Mouse (Mus musculus) kidney, postnatal 36 days (tissue): ENCODE measurements at regions not wholly inside any gene's neighbourhood (a gene's known extent, or its start where the extent isn't known, plus 50 kb on each side); places are given as distances from the start of the nearest gene placed in this dataset.
"Not testable (repeated sequence)": the region's sequence is repeated elsewhere in the genome, so short reads cannot be mapped to it uniquely, and the experiment has no call there.

Experiments
- DNase-seq, 2 experiments: peaks; one replicate each; pipeline ENCODE4 v3.0.0; 2021 to 2022; ENCODE audit warnings: mixed read lengths in 2 of 2

DNA sequence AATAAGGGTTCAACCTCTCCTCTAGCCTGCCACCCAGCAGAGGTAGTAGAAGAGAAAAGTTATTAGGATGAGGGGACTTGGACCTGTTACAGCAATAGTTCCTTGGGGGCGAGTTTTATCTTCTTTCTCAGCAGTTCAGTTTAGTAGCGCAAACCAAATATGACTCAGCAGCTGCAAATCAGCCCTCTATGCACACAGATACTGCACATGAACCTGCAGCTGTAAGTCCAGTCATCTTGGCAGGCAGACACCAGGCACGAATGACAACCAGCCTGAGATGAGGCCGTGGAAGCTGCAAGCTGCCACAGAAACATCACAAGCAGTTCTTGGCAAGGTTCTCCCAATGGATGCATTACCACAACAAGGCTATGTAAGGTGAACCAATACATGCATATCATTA lies 327.0 kb upstream of the Akr1e1 start:
- no peak for DNase-seq

GRCm38 (mm10) chr13:4939849-4940248 lies 330.9 kb upstream of the Akr1e1 start:
- no peak for DNase-seq

GRCm38 (mm10) chr13:4942490-4942889 lies 333.5 kb upstream of the Akr1e1 start:
- peak; percentile 30 to 33 for DNase-seq

DNA sequence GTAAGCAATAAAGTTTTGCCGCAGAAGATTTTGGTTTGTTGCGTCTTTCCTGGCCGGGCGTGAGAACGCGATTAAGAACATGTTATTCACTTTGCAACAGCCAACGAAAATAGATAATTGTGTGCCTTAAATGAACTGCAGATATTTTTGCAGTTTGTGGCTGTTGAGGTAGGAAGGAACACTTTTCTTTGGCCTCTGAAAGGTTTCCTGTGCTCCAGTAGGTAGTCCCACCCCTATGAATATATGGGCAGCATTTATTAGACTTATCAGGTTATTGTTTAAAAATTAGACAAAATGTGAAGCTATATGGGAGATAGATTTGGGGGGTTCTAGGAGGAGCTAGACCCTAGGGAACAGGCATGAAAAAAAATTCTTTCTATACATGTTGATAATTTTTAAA lies 334.1 kb upstream of the Akr1e1 start:
- DNase-seq: no peak

DNA sequence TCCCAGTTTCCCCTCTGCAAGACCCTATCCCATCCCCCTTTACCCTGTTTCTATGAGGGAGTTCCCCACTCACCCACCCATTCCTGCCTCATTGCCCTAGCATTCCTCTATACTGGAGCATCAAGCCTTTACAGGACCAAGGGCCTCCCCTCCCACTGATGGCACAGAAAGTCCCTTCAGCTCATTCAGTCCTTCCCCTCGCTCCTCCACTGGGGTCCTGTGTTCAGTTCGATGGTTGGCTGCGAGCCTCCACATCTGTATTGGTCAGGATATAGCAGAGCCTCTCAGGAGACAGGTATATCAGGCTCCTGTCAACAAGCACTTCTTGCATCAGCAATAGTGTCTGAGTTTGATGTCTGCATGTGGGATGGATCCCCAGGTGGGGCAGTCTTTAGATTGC lies 346.4 kb upstream of the Akr1e1 start:
- DNase-seq: no peak

GRCm38 (mm10) chr13:4964824-4965223 lies 355.9 kb upstream of the Akr1e1 start:
- DNase-seq: no peak

GRCm38 (mm10) chr13:4970081-4970892 lies 361.3 kb upstream of the Akr1e1 start:
- no peak for DNase-seq

DNA sequence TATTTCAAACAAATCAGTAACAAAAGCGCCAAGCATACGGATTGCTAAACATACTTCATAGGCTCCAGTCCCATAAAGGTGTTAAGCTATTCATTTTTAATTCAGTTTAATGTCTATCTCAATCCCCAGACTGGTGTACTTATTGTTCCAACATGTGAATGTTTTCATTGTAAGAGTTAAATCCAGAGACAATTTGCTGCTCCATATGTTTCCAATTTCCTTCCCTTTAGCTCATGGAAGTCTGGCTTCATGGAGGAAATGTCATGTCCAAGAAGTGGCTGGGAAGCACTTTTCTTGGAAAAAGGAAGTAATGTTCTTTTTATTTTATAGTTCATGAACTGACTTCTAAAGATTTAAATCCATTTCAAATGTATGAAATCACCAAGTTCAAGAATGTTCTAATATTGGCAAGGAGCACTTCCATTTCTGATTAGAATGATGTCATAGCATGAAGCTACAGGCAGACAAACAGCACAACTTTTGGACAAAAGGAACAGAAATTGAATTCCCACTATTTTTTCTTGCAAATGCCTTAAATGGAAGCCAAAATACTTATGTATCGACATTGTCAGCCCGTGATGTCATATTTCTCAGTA lies 362.6 kb upstream of the Akr1e1 start:
- no peak for DNase-seq

- no peak for DNase-seq
Measured at GRCm38 (mm10) chr13:4992876-4993275, 383.9 kb upstream of the Akr1e1 start.

GRCm38 (mm10) chr13:5008296-5008695 lies 399.3 kb upstream of the Akr1e1 start:
- no peak for DNase-seq

GRCm38 (mm10) chr13:5022439-5022838 lies 413.5 kb upstream of the Akr1e1 start:
- no peak for DNase-seq

DNA sequence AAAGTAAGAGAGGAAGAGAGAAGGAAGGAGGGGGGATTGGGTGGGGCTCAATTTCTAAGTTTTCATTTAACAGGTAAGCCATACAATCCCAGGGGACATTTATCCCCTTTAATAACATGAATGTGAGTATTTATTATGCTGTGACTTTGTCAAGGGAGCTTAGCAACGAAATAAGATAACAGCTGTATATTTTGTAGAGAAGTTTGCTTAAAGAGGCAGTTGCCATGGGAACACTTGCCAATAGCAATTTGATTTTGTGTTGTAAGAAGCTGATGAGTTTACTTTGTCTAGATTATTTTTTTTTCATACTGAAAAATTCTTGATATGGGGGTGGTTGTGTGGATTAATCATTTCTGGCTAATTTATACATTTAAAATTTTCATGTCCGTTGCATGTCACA lies 450.9 kb upstream of the Akr1e1 start:
- no peak for DNase-seq

DNA sequence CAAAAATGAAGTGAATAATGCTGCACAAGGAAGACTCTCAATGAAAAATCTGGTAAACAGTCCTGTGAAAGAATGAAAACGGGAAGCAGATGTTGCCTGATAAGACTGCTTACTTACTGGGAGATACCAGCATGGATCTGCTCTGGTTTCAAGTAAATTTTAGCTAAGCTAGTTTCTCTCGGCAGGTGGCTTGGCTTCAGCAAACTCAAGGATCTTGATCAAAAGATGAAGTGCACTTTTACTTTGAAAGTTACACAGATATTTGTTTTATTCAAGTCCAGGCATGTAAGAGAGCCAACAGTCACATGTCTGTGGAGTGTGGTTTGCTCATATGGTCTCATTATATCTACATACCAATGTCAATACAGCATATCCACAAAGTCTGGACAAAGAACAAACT lies 451.5 kb upstream of the Akr1e1 start:
- DNase-seq: no peak

DNA sequence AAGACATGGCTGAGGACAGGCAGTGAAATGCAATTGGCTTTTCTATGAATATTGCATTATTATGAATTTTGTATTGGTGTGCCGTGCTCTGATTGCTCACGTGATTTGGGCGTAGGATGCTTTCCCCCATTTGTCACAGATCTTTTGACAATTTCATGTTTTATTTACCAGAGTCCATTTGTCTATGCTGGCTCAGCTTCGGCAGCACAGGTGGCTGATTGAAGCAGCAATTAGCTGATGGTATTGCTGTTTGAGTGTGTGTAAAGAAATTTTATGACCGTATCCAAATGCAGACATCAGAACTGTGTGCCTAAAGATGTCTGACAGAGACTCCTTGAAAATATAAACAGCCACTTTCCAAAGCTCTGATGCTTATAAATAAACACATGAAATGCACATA lies 498.5 kb upstream of the Akr1e1 start:
- no peak for DNase-seq

- DNase-seq: no peak
Measured at GRCm38 (mm10) chr13:5154911-5155310, 545.9 kb upstream of the Akr1e1 start.

GRCm38 (mm10) chr13:5159765-5160684 lies 551.1 kb upstream of the Akr1e1 start:
- no peak for DNase-seq

DNA sequence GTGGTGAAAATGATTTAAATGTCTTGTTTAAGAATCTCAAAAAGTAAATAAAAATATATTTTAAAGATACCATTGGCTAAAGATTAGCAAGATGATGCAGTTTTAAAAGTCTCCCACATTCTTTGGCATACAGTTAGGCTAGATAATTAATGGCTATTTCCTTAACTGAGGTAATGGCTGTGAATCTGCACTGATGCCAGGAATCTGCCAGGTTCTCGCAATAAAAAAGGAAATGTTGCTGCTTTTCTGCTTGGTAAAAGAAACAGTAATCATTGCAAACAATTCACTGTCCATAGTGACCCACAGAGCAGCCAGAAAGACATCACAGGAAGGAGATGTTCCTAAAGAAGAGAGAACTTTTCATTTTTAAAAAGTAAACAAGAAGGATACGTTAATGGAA lies 557.7 kb upstream of the Akr1e1 start:
- peak; percentile 19 to 27 for DNase-seq

- no peak for DNase-seq
Measured at GRCm38 (mm10) chr13:5178996-5179395, 570.0 kb upstream of the Akr1e1 start.

GRCm38 (mm10) chr13:5179552-5179951 lies 570.6 kb upstream of the Akr1e1 start:
- DNase-seq: no peak

- not testable (repeated sequence) for DNase-seq
Measured at GRCm38 (mm10) chr13:5185237-5185800, 576.3 kb upstream of the Akr1e1 start.

- DNase-seq: no peak
Measured at GRCm38 (mm10) chr13:5202736-5203135, 593.8 kb upstream of the Akr1e1 start.

GRCm38 (mm10) chr13:5204143-5204542 lies 595.2 kb upstream of the Akr1e1 start:
- no peak for DNase-seq

DNA sequence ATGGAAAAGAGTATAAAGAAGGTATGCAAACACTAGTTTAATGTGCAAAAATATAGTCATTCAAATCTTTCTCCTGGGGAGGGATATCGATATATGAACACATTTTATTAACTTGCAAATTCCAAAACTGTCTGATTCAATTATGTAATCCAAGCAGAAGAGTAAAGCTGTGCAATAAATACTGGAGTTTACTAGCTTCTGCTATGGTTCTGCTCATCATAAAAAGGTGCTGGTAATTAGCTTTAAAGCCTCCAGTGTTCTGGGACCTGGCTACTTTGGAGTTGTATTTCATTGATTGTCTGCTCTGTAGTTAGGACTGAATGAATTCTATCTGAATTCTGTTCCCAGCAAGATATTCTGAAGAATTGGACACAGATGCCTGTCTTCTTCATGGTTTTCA lies 602.7 kb upstream of the Akr1e1 start:
- DNase-seq: no peak
